Mouse (Mus musculus) central nervous system, embryonic 18 days (tissue): ENCODE results near the gene Ano8. TPM values are rescaled to one million over a fixed set of nuclear protein-coding genes. Genes with fewer than 3 reads are reported as not detected.

Experiments
- polyA plus RNA-seq: library from polyadenylated mRNA; depleted of rRNA; stranded (reverse); fragments of >200 nt; gene quantifications from 2 replicates; pipeline ENCODE4 v1.2.3, GENCODE M21; 2012; rRNA removed

Gene Ano8
- 123 and 129 TPM in 2 replicates for polyA plus RNA-seq

DNA sequence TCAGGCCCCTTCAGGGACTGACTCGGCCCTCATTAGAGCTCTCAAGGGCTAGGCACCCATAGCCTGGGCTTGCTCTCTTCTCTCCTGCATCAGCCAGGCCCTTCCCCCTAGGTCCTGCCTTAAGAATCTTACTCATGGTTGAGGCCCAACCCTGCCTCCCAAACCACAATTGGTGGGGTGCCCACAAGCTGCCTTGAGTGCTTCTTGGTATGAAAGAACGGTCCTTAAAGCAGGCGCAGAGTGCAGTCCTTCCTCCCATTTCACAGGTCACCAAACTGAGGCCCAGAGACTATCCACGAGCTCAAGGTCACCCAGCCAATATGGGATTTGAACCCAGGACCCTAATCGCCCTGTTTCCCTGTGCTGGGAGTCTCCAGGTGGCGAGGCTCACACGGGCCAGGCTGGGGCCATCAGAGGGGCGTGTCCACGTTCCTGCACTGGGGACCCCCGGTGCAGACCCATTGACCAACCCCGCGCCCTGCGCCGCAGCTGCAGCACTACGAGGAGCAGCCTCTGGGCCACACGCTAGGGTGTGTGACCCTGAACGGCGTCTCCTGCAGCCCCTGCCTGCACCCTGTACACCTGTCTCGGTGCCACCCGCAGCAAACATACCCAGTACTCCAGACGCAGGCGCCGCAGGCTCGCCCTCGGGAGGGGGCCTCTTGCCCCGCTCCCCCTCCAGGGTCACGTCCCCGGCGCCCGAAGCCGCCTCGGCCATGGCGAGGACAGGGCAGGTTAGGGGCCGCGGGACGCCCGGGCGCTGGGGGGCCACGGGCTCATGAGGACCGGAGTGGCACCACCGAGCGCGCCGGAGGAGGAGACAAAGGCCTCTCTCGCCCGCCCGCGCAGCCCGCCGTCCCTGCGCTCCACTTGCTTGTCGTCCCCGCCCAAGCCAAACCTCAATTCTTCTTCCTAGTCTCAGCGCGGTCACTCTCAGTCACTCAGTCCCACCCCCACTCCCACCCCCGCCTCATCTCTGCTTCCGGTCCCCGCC is at the start of gene Ano8:
Gene Ano8, minus strand, starts transcription at position 822 of the 994 bp plus-strand sequence.

GRCm38 (mm10) chr8:71525226-71526050 is 39.7 kb upstream of the Ano8 start, which contains the start of gene Ccdc194:
Gene Ccdc194, minus strand, starts transcription at chr8:71525711.

DNA sequence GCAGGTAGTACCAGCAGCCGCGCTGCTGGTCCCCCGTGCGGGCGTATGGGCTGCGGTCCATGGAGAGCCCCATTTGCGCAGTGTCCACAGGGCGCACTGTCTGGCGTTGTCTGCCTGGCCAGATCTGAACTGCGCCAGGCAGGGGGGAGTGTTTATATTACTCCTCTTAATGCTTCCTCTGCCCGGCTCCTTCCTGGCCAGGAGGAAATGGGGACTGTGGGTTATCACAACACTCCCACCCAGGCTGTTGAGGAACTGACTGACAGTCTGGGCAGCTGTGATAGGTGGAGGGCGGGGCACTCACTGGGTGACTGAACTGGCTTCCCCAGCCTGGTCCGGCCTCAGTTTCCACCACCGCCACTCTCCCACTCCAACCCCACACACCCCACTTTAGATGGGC is 25.9 kb upstream of the Ano8 start, which contains the start of gene Plvap:
Gene Plvap, minus strand, starts transcription at position 109 of the 400 bp plus-strand sequence.

GRCm38 (mm10) chr8:71487691-71488445 is 2.1 kb upstream of the Ano8 start, which contains the start of gene Gtpbp3:
Gene Gtpbp3, plus strand, starts transcription at chr8:71488103.

DNA sequence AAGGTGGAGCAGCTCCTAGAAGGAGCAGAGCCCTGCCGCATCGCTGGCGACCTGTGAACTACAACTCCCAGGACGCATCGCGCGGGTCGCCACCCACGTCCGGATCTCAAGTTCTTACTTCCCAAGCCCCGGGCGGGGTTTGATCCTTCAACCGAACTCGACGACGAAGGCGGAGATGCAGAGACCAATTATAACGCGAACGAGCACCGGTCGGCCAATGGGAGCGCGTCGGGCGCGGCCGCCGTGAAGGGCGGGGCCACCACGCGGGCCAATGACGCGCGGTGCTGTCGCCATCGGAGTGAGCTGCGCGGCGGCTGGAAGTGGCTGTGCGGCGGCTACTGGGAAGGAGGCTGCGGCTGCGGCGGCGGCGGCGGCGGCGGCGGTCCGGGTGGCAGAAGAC is 16.8 kb downstream of the Ano8 start, which contains the start of gene Dda1:
Gene Dda1, plus strand, starts transcription at position 284 of the 400 bp plus-strand sequence.

GRCm38 (mm10) chr8:71464513-71465500 is 21.0 kb downstream of the Ano8 start, which contains the start of gene Mrpl34:
Gene Mrpl34, plus strand, starts transcription at chr8:71464959.

DNA sequence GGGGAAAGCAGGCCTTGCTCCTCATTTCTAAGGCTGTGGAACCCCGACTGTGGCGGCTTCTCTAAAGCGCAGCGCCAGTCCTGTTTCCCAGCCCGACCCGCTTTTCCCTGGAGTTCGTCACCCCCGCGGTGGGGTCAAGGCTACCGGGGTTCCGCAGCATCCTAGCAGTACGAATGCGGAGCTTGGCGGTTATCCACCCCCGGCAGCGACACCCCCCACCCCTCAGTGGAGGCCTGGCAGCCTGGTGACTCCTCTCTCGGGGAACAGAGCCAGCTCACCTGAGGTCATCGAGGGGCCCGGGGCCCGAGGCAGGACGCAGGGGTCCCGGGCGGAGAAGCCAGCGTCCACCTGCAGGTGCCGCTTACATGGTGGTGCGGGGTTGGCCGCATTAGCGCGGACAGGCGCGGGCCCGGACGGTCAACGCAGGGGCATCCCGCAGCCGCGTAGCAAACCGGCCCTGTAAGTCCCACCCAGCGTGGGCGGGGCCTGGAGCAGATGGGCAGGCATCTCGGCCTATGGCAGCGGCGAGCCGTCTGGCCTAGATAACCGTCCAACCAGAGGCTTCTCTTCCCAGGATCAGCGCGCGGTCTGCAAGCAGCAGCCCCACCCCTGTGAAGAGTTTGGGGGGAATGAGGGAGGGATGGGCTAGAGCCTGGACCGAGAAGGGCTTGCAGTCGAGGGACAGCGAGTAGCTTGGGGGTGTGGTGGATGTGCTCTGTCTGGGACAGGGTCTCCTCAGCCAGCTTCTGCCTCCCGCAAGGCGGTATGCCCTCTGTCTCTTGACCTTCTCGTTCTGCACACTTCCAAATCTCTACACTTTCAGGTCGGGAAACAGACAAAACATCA is 22.4 kb downstream of the Ano8 start, which contains the start of gene Abhd8:
Gene Abhd8, minus strand, starts transcription at position 468 of the 846 bp plus-strand sequence.

Other genes starting within 250 kb of the Ano8 start
- gene Myo9b, start 213.2 kb downstream of the Ano8 start, polyA plus RNA-seq: 30.5 and 39.3 TPM in 2 replicates
- 33.6 and 34.4 TPM in 2 replicates for gene Haus8, start 213.0 kb downstream of the Ano8 start, polyA plus RNA-seq
- gene Use1, start 119.1 kb downstream of the Ano8 start, polyA plus RNA-seq: 189 and 196 TPM in 2 replicates
- gene Ocel1, start 114.7 kb downstream of the Ano8 start, polyA plus RNA-seq: 7.5 and 7.7 TPM in 2 replicates
- gene Nr2f6, start 104.0 kb downstream of the Ano8 start, polyA plus RNA-seq: 45.7 and 51.9 TPM in 2 replicates
- gene Ushbp1, start 90.2 kb downstream of the Ano8 start, polyA plus RNA-seq: 8.3 and 11.3 TPM in 2 replicates
- gene Babam1, start 89.1 kb downstream of the Ano8 start, polyA plus RNA-seq: 97.3 and 104 TPM in 2 replicates
- 8.1 and 8.3 TPM in 2 replicates for gene Ankle1, start 80.0 kb downstream of the Ano8 start, polyA plus RNA-seq
- 155 and 157 TPM in 2 replicates for gene Abhd8, start 22.3 kb downstream of the Ano8 start, polyA plus RNA-seq
- gene Mrpl34, start 21.0 kb downstream of the Ano8 start, polyA plus RNA-seq: 85.0 and 87.9 TPM in 2 replicates
- gene Dda1, start 16.8 kb downstream of the Ano8 start, polyA plus RNA-seq: 190 and 206 TPM in 2 replicates
- gene Gtpbp3, start 2.1 kb upstream of the Ano8 start, polyA plus RNA-seq: 26.4 and 27.6 TPM in 2 replicates
- gene Plvap, start 25.8 kb upstream of the Ano8 start, polyA plus RNA-seq: 5.8 and 9.6 TPM in 2 replicates
- gene Ccdc194, start 39.7 kb upstream of the Ano8 start, polyA plus RNA-seq: 0.12 and 0.76 TPM in 2 replicates
- gene Bst2, start 51.5 kb upstream of the Ano8 start, polyA plus RNA-seq: 23.7 and 32.4 TPM in 2 replicates
- gene Mvb12a, start 57.0 kb upstream of the Ano8 start, polyA plus RNA-seq: 83.5 and 85.0 TPM in 2 replicates
- gene Tmem221, start 72.9 kb upstream of the Ano8 start, polyA plus RNA-seq: 0.06 and 0.16 TPM in 2 replicates
- 0.04 TPM in 1 of 2 replicates, not detected in the other for gene Nxnl1, start 80.6 kb upstream of the Ano8 start, polyA plus RNA-seq
- 125 and 129 TPM in 2 replicates for gene Slc27a1, start 82.9 kb upstream of the Ano8 start, polyA plus RNA-seq
- 81.8 and 92.2 TPM in 2 replicates for gene Pgls, start 106.2 kb upstream of the Ano8 start, polyA plus RNA-seq
- gene Fam129c, start 111.7 kb upstream of the Ano8 start, polyA plus RNA-seq: 8.6 and 9.1 TPM in 2 replicates
- gene Colgalt1, start 125.0 kb upstream of the Ano8 start, polyA plus RNA-seq: 164 and 174 TPM in 2 replicates
- 123 and 130 TPM in 2 replicates for gene Unc13a, start 185.8 kb upstream of the Ano8 start, polyA plus RNA-seq
- gene Jak3, start 190.3 kb upstream of the Ano8 start, polyA plus RNA-seq: 5.1 TPM in 2 replicates
- gene Insl3, start 203.3 kb upstream of the Ano8 start, polyA plus RNA-seq: 1.2 and 2.9 TPM in 2 replicates
- 0.54 and 0.59 TPM in 2 replicates for gene B3gnt3, start 215.8 kb upstream of the Ano8 start, polyA plus RNA-seq
- 189 and 205 TPM in 2 replicates for gene Fcho1, start 239.8 kb upstream of the Ano8 start, polyA plus RNA-seq